Mouse (Mus musculus): ENCODE data around the gene Bach2.

DNA sequence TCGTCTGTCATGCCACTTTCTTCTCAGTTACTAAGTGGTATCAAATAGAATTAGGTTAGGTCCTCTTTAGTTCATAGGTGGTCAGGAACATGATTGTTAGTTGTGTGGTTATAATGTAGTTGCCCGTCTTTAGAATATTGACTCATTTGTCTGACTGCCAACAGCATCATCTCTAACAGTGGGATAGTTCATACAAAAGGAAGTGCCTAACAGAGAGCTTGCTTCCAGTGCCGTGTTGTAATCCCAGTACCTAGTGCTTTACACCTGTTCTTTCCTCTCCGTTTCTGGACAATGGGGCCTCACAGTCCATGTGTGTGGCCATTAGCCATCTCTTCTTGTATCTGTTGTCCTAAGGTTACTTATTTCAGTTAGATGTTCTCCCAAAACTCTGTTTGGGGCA, 86.4 kb downstream of the Bach2 start:
- TF ChIP-seq CTCF (conservative IDR thresholded peaks at IDR 0.05; ENCODE audit: low read length) (no peak), POU5F1 (IDR thresholded peaks at IDR 0.05; ENCODE audit: borderline replicate concordance, low read length) (no peak), NANOG (IDR thresholded peaks at IDR 0.05; ENCODE audit: borderline replicate concordance, low read length) (no peak)

Measured in E14TG2a.4 (cell line).